Mouse (Mus musculus) granulocyte monocyte progenitor cell, adult 5-6 weeks (primary cell): ENCODE measurements at regions not wholly inside any gene's neighbourhood (a gene's known extent, or its start where the extent isn't known, plus 50 kb on each side); places are given as distances from the start of the nearest gene placed in this dataset.

Experiments
- ATAC-seq: replicated peaks from 2 replicates; pipeline ENCODE4 v1.8.0; 2016; ENCODE audit warnings: mild to moderate bottlenecking, moderate TSS enrichment, inconsistent platforms; ENCODE audit not compliant: poor library complexity, severe bottlenecking

DNA sequence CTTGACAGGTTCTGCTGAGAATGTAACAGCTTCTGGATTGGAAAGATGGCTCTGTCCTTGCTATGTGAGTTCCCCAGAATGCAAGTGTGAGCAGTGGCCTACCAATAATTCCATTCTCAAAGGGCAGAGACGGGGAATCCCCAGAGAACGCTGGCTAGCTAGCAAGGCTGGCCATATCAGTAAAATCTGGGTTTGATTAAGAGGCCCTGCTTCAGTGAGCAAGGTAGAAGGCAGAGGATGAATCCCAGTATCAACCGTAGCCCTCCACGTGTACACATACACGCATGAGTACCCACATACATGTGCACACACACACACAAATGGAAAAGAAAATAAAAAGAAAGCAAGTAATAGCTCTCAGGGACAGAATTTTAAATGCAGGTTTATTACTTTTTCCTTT lies 55.3 kb downstream of the Tril start:
- ATAC-seq: no peak

GRCm38 (mm10) chr6:53762586-53762985 lies 58.0 kb downstream of the Tril start:
- no peak for ATAC-seq

GRCm38 (mm10) chr6:53760651-53761058 lies 60.0 kb downstream of the Tril start:
- ATAC-seq: no peak

DNA sequence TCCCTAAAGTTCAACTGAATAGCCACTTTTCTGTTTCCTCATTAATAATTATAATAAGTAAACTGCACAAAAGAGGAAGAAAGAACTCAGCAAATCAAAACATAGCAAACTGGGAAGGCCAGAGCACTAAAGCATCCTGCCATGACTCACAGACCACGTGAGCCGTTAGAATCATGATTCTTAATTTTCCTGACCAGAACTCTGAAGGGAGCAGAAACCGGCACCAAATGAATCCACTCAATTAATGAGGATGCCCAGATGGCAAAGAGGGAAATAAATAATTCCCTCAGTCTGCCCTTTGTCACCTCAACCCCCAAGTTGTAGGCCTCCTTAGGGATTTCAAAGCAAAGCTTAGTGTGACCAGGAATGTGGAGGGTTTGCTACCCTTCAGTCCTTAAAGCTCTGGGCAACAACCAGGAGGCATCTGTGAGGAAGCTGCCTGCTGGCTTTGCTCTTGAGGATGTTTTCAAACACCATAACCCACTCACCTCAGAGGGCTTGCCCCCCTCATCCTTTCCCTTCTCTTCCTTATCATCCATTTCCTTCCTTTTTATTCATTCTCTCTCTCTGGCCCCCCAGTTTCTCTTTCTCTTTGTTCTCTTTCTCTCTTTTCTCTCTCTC lies 60.8 kb downstream of the Tril start:
- 0 out of 2 replicates have a peak, but pooled peaks have one; percentile 25 for ATAC-seq

DNA sequence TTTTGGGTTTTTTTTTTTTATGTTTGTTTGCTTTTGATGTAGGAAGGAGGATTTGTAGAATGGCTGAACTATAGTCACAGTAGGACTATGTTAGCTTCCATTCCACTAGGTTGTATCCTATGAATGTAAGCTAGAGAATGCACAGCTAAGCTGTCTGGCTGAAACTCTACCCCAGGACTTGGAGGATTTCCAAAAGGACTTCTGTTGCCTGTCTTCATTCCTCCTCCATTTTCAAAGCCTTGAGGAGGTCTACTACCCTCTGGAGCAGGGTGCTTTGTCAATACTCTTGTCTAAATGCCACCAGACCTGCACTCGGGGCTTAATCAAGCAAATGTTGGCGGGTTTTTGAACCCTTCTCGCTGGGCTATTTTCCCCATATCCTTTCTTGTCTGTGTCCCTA lies 66.3 kb downstream of the Tril start:
- ATAC-seq: no peak

GRCm38 (mm10) chr6:53750539-53750938 lies 70.1 kb downstream of the Tril start:
- no peak for ATAC-seq
